Mouse (Mus musculus): ENCODE measurements around the gene Plxna4. TPM values are rescaled to one million over a fixed set of nuclear protein-coding genes. Genes with fewer than 3 reads are reported as not detected.

Gene Plxna4
- polyA plus RNA-seq, 1 experiment from 2014 or later: 7.4 TPM

- no peak for DNase-seq (ENCODE audit: low spot score)
- Histone ChIP-seq H3K9ac (ENCODE audit: low read length) (no peak overlapping the region), H3K4me3 (ENCODE audit: low read depth, low read length) (no peak overlapping the region), H3K4me2 (ENCODE audit: low read depth) (no peak overlapping the region), H3K27ac (ENCODE audit: low read depth, low read length) (no peak overlapping the region), H3K9me3 (ENCODE audit: control insufficient read depth, low read length) (no peaks in the 10 kb centered on the region), H3K36me3 (ENCODE audit: control insufficient read depth, insufficient read depth, low read length) (no peaks in the 10 kb centered on the region), H3K27me3 (ENCODE audit: control insufficient read depth, insufficient read depth, low read length) (no peaks in the 10 kb centered on the region), H3K4me1 (ENCODE audit: control insufficient read depth, insufficient read depth, low read length) (no peaks in the 10 kb centered on the region)
- ATAC-seq (ENCODE audit: insufficient read depth, low FRiP score, low TSS enrichment): peak; percentile 50; the same call in 1 of the 2 replicates
- 83% methylated on average over 3 of the region's 3 CpGs for WGBS
These were observed 185.3 kb downstream of the Plxna4 start for GRCm38 (mm10) chr6:32402560-32403235.

GRCm38 (mm10) chr6:32398261-32398660 lies 189.7 kb downstream of the Plxna4 start:
- Histone ChIP-seq H3K9me3 (ENCODE audit: control insufficient read depth, low read length) (no peaks in the 10 kb centered on the region), H3K4me3 (ENCODE audit: low read depth, low read length) (no peak overlapping the region), H3K36me3 (ENCODE audit: control insufficient read depth, insufficient read depth, low read length) (no peaks in the 10 kb centered on the region), H3K4me2 (ENCODE audit: low read depth) (no peak overlapping the region), H3K27ac (ENCODE audit: low read depth, low read length) (no peak overlapping the region), H3K27me3 (ENCODE audit: control insufficient read depth, insufficient read depth, low read length) (no peaks in the 10 kb centered on the region), H3K4me1 (ENCODE audit: control insufficient read depth, insufficient read depth, low read length) (0 out of 2 replicates have a peak, but pooled peaks cover 3% of the 10 kb centered on the region), H3K9ac (ENCODE audit: low read length) (no peak overlapping the region)
- ATAC-seq (ENCODE audit: insufficient read depth, low FRiP score, low TSS enrichment) (no peak), DNase-seq (ENCODE audit: low spot score) (no peak)
- 88% methylated on average over 3 of the region's 3 CpGs for WGBS

GRCm38 (mm10) chr6:32397133-32397730 lies 190.8 kb downstream of the Plxna4 start:
- Histone ChIP-seq H3K27me3 (ENCODE audit: control insufficient read depth, insufficient read depth, low read length) (no peaks in the 10 kb centered on the region), H3K36me3 (ENCODE audit: control insufficient read depth, insufficient read depth, low read length) (no peaks in the 10 kb centered on the region), H3K4me3 (ENCODE audit: low read depth, low read length) (no peak overlapping the region), H3K9me3 (ENCODE audit: control insufficient read depth, low read length) (no peaks in the 10 kb centered on the region), H3K9ac (ENCODE audit: low read length) (no peak overlapping the region; the same call in 1 of the 2 replicates), H3K27ac (ENCODE audit: low read depth, low read length) (no peak overlapping the region), H3K4me1 (ENCODE audit: control insufficient read depth, insufficient read depth, low read length) (0 out of 2 replicates have a peak, but pooled peaks cover 3% of the 10 kb centered on the region), H3K4me2 (ENCODE audit: low read depth) (no peak overlapping the region)
- 62% methylated on average over 6 of the region's 6 CpGs for WGBS
- DNase-seq (ENCODE audit: low spot score) (no peak), ATAC-seq (ENCODE audit: insufficient read depth, low FRiP score, low TSS enrichment) (no peak)

GRCm38 (mm10) chr6:32395415-32395814 lies 192.6 kb downstream of the Plxna4 start:
- ATAC-seq (ENCODE audit: insufficient read depth, low FRiP score, low TSS enrichment) (no peak), DNase-seq (ENCODE audit: low spot score) (no peak)
- Histone ChIP-seq H3K27ac (ENCODE audit: low read depth, low read length) (no peak overlapping the region), H3K9ac (ENCODE audit: low read length) (no peak overlapping the region), H3K36me3 (ENCODE audit: control insufficient read depth, insufficient read depth, low read length) (no peaks in the 10 kb centered on the region), H3K4me3 (ENCODE audit: low read depth, low read length) (no peak overlapping the region), H3K27me3 (ENCODE audit: control insufficient read depth, insufficient read depth, low read length) (no peaks in the 10 kb centered on the region), H3K4me2 (ENCODE audit: low read depth) (no peak overlapping the region), H3K9me3 (ENCODE audit: control insufficient read depth, low read length) (no peaks in the 10 kb centered on the region), H3K4me1 (ENCODE audit: control insufficient read depth, insufficient read depth, low read length) (0 out of 2 replicates have a peak, but pooled peaks cover 3% of the 10 kb centered on the region)
- 91% methylated on average over 9 of the region's 9 CpGs for WGBS

- no peaks in the 10 kb centered on the region for H3K27me3 ChIP-seq (ENCODE audit: control insufficient read depth, insufficient read depth, low read length)
- 0 out of 2 replicates have a peak, but pooled peaks cover 2% of the 10 kb centered on the region for H3K4me1 ChIP-seq (ENCODE audit: control insufficient read depth, insufficient read depth, low read length)
- no peak overlapping the region for H3K4me3 ChIP-seq (ENCODE audit: low read depth, low read length)
- no peaks in the 10 kb centered on the region for H3K36me3 ChIP-seq (ENCODE audit: control insufficient read depth, insufficient read depth, low read length)
- ATAC-seq (ENCODE audit: insufficient read depth, low FRiP score, low TSS enrichment) (no peak), DNase-seq (ENCODE audit: low spot score) (no peak)
- WGBS: 87% methylated on average over 2 of the region's 2 CpGs
- no peak overlapping the region for H3K4me2 ChIP-seq (ENCODE audit: low read depth)
- H3K9ac ChIP-seq (ENCODE audit: low read length): no peak overlapping the region
- no peak overlapping the region for H3K27ac ChIP-seq (ENCODE audit: low read depth, low read length)
- no peaks in the 10 kb centered on the region for H3K9me3 ChIP-seq (ENCODE audit: control insufficient read depth, low read length)
These were observed 195.7 kb downstream of the Plxna4 start for GRCm38 (mm10) chr6:32392262-32392661.

GRCm38 (mm10) chr6:32388276-32388675 lies 199.7 kb downstream of the Plxna4 start:
- ATAC-seq (ENCODE audit: insufficient read depth, low FRiP score, low TSS enrichment) (no peak), DNase-seq (ENCODE audit: low spot score) (no peak)
- Histone ChIP-seq H3K4me1 (ENCODE audit: control insufficient read depth, insufficient read depth, low read length) (no peaks in the 10 kb centered on the region), H3K4me2 (ENCODE audit: low read depth) (no peak overlapping the region), H3K36me3 (ENCODE audit: control insufficient read depth, insufficient read depth, low read length) (no peaks in the 10 kb centered on the region), H3K27ac (ENCODE audit: low read depth, low read length) (no peak overlapping the region), H3K27me3 (ENCODE audit: control insufficient read depth, insufficient read depth, low read length) (no peaks in the 10 kb centered on the region), H3K9me3 (ENCODE audit: control insufficient read depth, low read length) (no peaks in the 10 kb centered on the region), H3K4me3 (ENCODE audit: low read depth, low read length) (no peak overlapping the region), H3K9ac (ENCODE audit: low read length) (no peak overlapping the region)
- 70% methylated on average over 1 of the region's 1 CpGs for WGBS

GRCm38 (mm10) chr6:32386915-32387314 lies 201.1 kb downstream of the Plxna4 start:
- H3K36me3 ChIP-seq (ENCODE audit: control insufficient read depth, insufficient read depth, low read length): no peaks in the 10 kb centered on the region
- WGBS: 85% methylated on average over 2 of the region's 2 CpGs
- no peaks in the 10 kb centered on the region for H3K4me1 ChIP-seq (ENCODE audit: control insufficient read depth, insufficient read depth, low read length)
- H3K27ac ChIP-seq (ENCODE audit: low read depth, low read length): no peak overlapping the region
- H3K4me3 ChIP-seq (ENCODE audit: low read depth, low read length): no peak overlapping the region
- H3K27me3 ChIP-seq (ENCODE audit: control insufficient read depth, insufficient read depth, low read length): no peaks in the 10 kb centered on the region
- no peak overlapping the region for H3K9ac ChIP-seq (ENCODE audit: low read length)
- no peak overlapping the region for H3K4me2 ChIP-seq (ENCODE audit: low read depth)
- DNase-seq (ENCODE audit: low spot score): no peak
- ATAC-seq (ENCODE audit: insufficient read depth, low FRiP score, low TSS enrichment): no peak
- no peaks in the 10 kb centered on the region for H3K9me3 ChIP-seq (ENCODE audit: control insufficient read depth, low read length)

GRCm38 (mm10) chr6:32384937-32385336 lies 203.1 kb downstream of the Plxna4 start:
- Histone ChIP-seq H3K9me3 (ENCODE audit: control insufficient read depth, low read length) (no peaks in the 10 kb centered on the region), H3K36me3 (ENCODE audit: control insufficient read depth, insufficient read depth, low read length) (no peaks in the 10 kb centered on the region), H3K27me3 (ENCODE audit: control insufficient read depth, insufficient read depth, low read length) (no peaks in the 10 kb centered on the region), H3K4me1 (ENCODE audit: control insufficient read depth, insufficient read depth, low read length) (peaks cover 3% of the 10 kb centered on the region; the same call in 1 of the 2 replicates), H3K27ac (ENCODE audit: low read depth, low read length) (no peak overlapping the region), H3K4me3 (ENCODE audit: low read depth, low read length) (no peak overlapping the region), H3K9ac (ENCODE audit: low read length) (no peak overlapping the region), H3K4me2 (ENCODE audit: low read depth) (no peak overlapping the region)
- DNase-seq (ENCODE audit: low spot score): no peak
- WGBS: 83% methylated on average over 8 of the region's 8 CpGs
- no peak for ATAC-seq (ENCODE audit: insufficient read depth, low FRiP score, low TSS enrichment)

GRCm38 (mm10) chr6:32384423-32384822 lies 203.6 kb downstream of the Plxna4 start:
- Histone ChIP-seq H3K9ac (ENCODE audit: low read length) (no peak overlapping the region), H3K4me1 (ENCODE audit: control insufficient read depth, insufficient read depth, low read length) (peaks cover 3% of the 10 kb centered on the region; the same call in 1 of the 2 replicates), H3K27me3 (ENCODE audit: control insufficient read depth, insufficient read depth, low read length) (no peaks in the 10 kb centered on the region), H3K9me3 (ENCODE audit: control insufficient read depth, low read length) (no peaks in the 10 kb centered on the region), H3K36me3 (ENCODE audit: control insufficient read depth, insufficient read depth, low read length) (no peaks in the 10 kb centered on the region), H3K4me2 (ENCODE audit: low read depth) (no peak overlapping the region), H3K27ac (ENCODE audit: low read depth, low read length) (no peak overlapping the region), H3K4me3 (ENCODE audit: low read depth, low read length) (no peak overlapping the region)
- ATAC-seq (ENCODE audit: insufficient read depth, low FRiP score, low TSS enrichment): no peak
- DNase-seq (ENCODE audit: low spot score): no peak
- WGBS: 86% methylated on average over 8 of the region's 8 CpGs
